Mouse (Mus musculus) liver, postnatal 0 days (tissue): Measurements from ENCODE around the gene Clk2. TPM values are rescaled to one million over a fixed set of nuclear protein-coding genes. Genes with fewer than 3 reads are reported as not detected.
A peak's percentile ranks its signal among the peaks of the same experiment; 100 is the strongest.

Experiments used
- ATAC-seq: fragments of 200-750 bp; cut with Nextera tagmentation; 2 replicates; pipeline ENCODE4 v1.8.0; 2017; ENCODE audit warnings: mild to moderate bottlenecking, moderate library complexity
- DNase-seq: peaks from one replicate; pipeline ENCODE4 v3.0.0-alpha.2; 2016
- H3K27ac ChIP-seq: fragments of 300-500 bp; sonication (generic); 2 replicates; pipeline ENCODE4 v1.5.1; 2014; ENCODE audit warnings: antibody characterized with exemption, moderate library complexity, mild to moderate bottlenecking, low read depth
- H3K27me3 ChIP-seq: fragments of 300-500 bp; sonication (generic); 2 replicates; pipeline ENCODE4 v1.6.1; 2014; ENCODE audit warnings: low read length, control low read depth, mixed read lengths; ENCODE audit not compliant: insufficient read depth
- H3K36me3 ChIP-seq: fragments of 300-500 bp; sonication (generic); replicated peaks from 2 replicates; pipeline ENCODE4 v1.6.1; 2014; ENCODE audit warnings: mild to moderate bottlenecking, control low read depth, low read length, moderate library complexity, mixed read lengths; ENCODE audit not compliant: insufficient read depth
- H3K4me1 ChIP-seq: fragments of 300-500 bp; sonication (generic); 2 replicates; pipeline ENCODE4 v1.6.1; 2014; ENCODE audit warnings: antibody characterized with exemption, mild to moderate bottlenecking, control low read depth; ENCODE audit not compliant: insufficient read depth
- H3K4me2 ChIP-seq: fragments of 300-500 bp; sonication (generic); 2 replicates; pipeline ENCODE4 v1.6.1; 2014; ENCODE audit warnings: low read depth, mild to moderate bottlenecking, low read length, moderate library complexity, mixed read lengths
- H3K4me3 ChIP-seq: fragments of 300-500 bp; sonication (generic); 2 replicates; pipeline ENCODE4 v1.5.1; 2014; ENCODE audit warnings: low read depth, low read length
- H3K9ac ChIP-seq: fragments of 300-500 bp; sonication (generic); replicated peaks from 2 replicates; pipeline ENCODE4 v1.6.1; 2014; ENCODE audit warnings: mild to moderate bottlenecking, moderate library complexity
- H3K9me3 ChIP-seq: fragments of 300-500 bp; sonication (generic); 2 replicates; pipeline ENCODE4 v1.6.1; 2016; ENCODE audit warnings: mild to moderate bottlenecking, control low read depth, low read length, mixed read lengths
- CTCF ChIP-seq: sonication (generic); IDR thresholded peaks from 2 replicates; pipeline ENCODE4 v1.5.1; 2016; ENCODE audit warnings: antibody characterized with exemption, low read depth
- EP300 ChIP-seq: IDR thresholded peaks from 2 replicates; pipeline ENCODE4 v1.6.1; 2016; ENCODE audit warnings: antibody characterized with exemption, low read depth, mild to moderate bottlenecking
- WGBS: fragments of 180-500 bp; shearing (Covaris S2); extraction: QIAGEN DNeasy Blood & Tissue Kit; methylation state at CpG from one replicate; pipeline ENCODE4 v1.1.7; 2014; ENCODE audit not compliant: insufficient replicate concordance; 5-methylcytosine and 5-hydroxymethylcytosine counted together
- polyA plus RNA-seq: library from polyadenylated mRNA; unstranded; fragments of >200 nt; fragmentation: Nextera tagmentation; extraction: Ambion mirVana; gene quantifications from 2 replicates; pipeline ENCODE4 v1.2.1, GENCODE M21; 2015

Gene Clk2
- polyA plus RNA-seq, 1 experiment from 2014 or later = 5.0 TPM

- Histone ChIP-seq H3K4me3 (peak within 1 kb of the TSS; percentile 53), H3K4me2 (peak within 1 kb of the TSS; percentile 85), H3K9ac (peak within 1 kb of the TSS; percentile 61), H3K36me3 (peaks cover 30% of the 10 kb centered on the region), H3K27me3 (no peaks in the 10 kb centered on the region), H3K4me1 (peaks cover 22% of the 10 kb centered on the region), H3K27ac (0 out of 2 replicates have a peak within 1 kb of the TSS, but pooled peaks have one; percentile 8), H3K9me3 (no peaks in the 10 kb centered on the region)
- ATAC-seq (peak; percentile 87), DNase-seq (peak; percentile 78)
- 13% methylated on average over 38 of the region's 39 CpGs for WGBS
- TF ChIP-seq EP300 = no peak
- no peak for TF ChIP-seq CTCF
Measured at GRCm38 (mm10) chr3:89183058-89183958, 18.7 kb downstream of the Clk2 start, which contains the start of gene Fam189b. Fam189b (plus strand) TSS chr3:89183143.

- peaks cover 17% of the 10 kb centered on the region for H3K4me1 ChIP-seq
- no peak overlapping the region for H3K4me3 ChIP-seq
Measured at GRCm38 (mm10) chr3:89183959-89184315, 19.3 kb downstream of the Clk2 start.

GRCm38 (mm10) chr3:89187197-89187596 is 22.6 kb downstream of the Clk2 start:
- 53% methylated on average over 23 of the region's 23 CpGs for WGBS
- no peak for ATAC-seq
- H3K4me3 ChIP-seq = no peak overlapping the region
- no peak for DNase-seq
- H3K4me2 ChIP-seq = peak overlapping the region; percentile 29; the same call in 1 of the 2 replicates
- no peaks in the 10 kb centered on the region for H3K27me3 ChIP-seq
- no peaks in the 10 kb centered on the region for H3K9me3 ChIP-seq
- TF ChIP-seq CTCF (no peak), EP300 (no peak)
- 0 out of 2 replicates have a peak overlapping the region, but pooled peaks have one; percentile 16 for H3K27ac ChIP-seq
- H3K4me1 ChIP-seq = peaks cover 16% of the 10 kb centered on the region
- H3K36me3 ChIP-seq = peaks cover 4% of the 10 kb centered on the region
- no peak overlapping the region for H3K9ac ChIP-seq

More at GRCm38 (mm10) chr3:89183959-89184315, 19.3 kb downstream of the Clk2 start:
- DNase-seq (no peak), ATAC-seq (no peak)
- Histone ChIP-seq H3K27me3 (no peaks in the 10 kb centered on the region), H3K9me3 (no peaks in the 10 kb centered on the region), H3K9ac (0 out of 2 replicates have a peak overlapping the region, but pooled peaks have one; percentile 61), H3K36me3 (peaks cover 29% of the 10 kb centered on the region), H3K27ac (no peak overlapping the region), H3K4me2 (peak overlapping the region; percentile 85)
- 79% methylated on average over 6 of the region's 6 CpGs for WGBS
- TF ChIP-seq CTCF (no peak), EP300 (no peak)

GRCm38 (mm10) chr3:89187690-89188477 is 23.3 kb downstream of the Clk2 start:
- Histone ChIP-seq H3K27ac (0 out of 2 replicates have a peak overlapping the region, but pooled peaks have one; percentile 16), H3K9ac (no peak overlapping the region), H3K4me2 (peak overlapping the region; percentile 29; the same call in 1 of the 2 replicates), H3K4me1 (peaks cover 9% of the 10 kb centered on the region), H3K9me3 (no peaks in the 10 kb centered on the region), H3K27me3 (no peaks in the 10 kb centered on the region), H3K4me3 (no peak overlapping the region), H3K36me3 (no peaks in the 10 kb centered on the region)
- ATAC-seq (no peak), DNase-seq (no peak)
- no peak for TF ChIP-seq EP300
- TF ChIP-seq CTCF = no peak
- 63% methylated on average over 18 of the region's 18 CpGs for WGBS

- Histone ChIP-seq H3K27ac (no peak overlapping the region), H3K9ac (no peak overlapping the region), H3K36me3 (no peaks in the 10 kb centered on the region), H3K4me1 (peaks cover 3% of the 10 kb centered on the region), H3K4me2 (no peak overlapping the region), H3K27me3 (no peaks in the 10 kb centered on the region), H3K9me3 (no peaks in the 10 kb centered on the region), H3K4me3 (no peak overlapping the region)
- TF ChIP-seq EP300 = no peak
- no peak for TF ChIP-seq CTCF
- no peak for DNase-seq
- WGBS = 79% methylated on average over 12 of the region's 12 CpGs
- no peak for ATAC-seq
Measured at GRCm38 (mm10) chr3:89188478-89188875, 23.9 kb downstream of the Clk2 start.

- Histone ChIP-seq H3K27ac (no peak overlapping the region), H3K4me1 (no peaks in the 10 kb centered on the region), H3K4me2 (no peak overlapping the region), H3K27me3 (no peaks in the 10 kb centered on the region), H3K9me3 (no peaks in the 10 kb centered on the region), H3K4me3 (no peak overlapping the region), H3K36me3 (no peaks in the 10 kb centered on the region), H3K9ac (no peak overlapping the region)
- WGBS = 29% methylated on average over 8 of the region's 8 CpGs
- no peak for ATAC-seq
- no peak for TF ChIP-seq EP300
- no peak for TF ChIP-seq CTCF
- DNase-seq = no peak
Measured at GRCm38 (mm10) chr3:89190436-89190835, 25.8 kb downstream of the Clk2 start.
